Mouse (Mus musculus) MN1 (cell line): ENCODE data around the gene Hbb-bs.
"Not testable (repeated sequence)": the region's sequence is repeated elsewhere in the genome, so short reads cannot be mapped to it uniquely, and the experiment has no call there.

Experiments used
- DNase-seq: peaks from one replicate; pipeline ENCODE4 v3.0.0-alpha.2; 2016; ENCODE audit warnings: low spot score

Hbb-bs gene

GRCm38 (mm10) chr7:103811223-103811845, 16.6 kb downstream of the Hbb-bs start:
- no peak for DNase-seq

- no peak for DNase-seq
Observed at GRCm38 (mm10) chr7:103810746-103811145, 17.1 kb downstream of the Hbb-bs start.

GRCm38 (mm10) chr7:103810296-103810695, 17.6 kb downstream of the Hbb-bs start:
- no peak for DNase-seq

GRCm38 (mm10) chr7:103809801-103810155, 18.1 kb downstream of the Hbb-bs start:
- no peak for DNase-seq

- no peak for DNase-seq
Observed at GRCm38 (mm10) chr7:103808971-103809800, 18.7 kb downstream of the Hbb-bs start.

GRCm38 (mm10) chr7:103808120-103808519, 19.8 kb downstream of the Hbb-bs start:
- not testable (repeated sequence) for DNase-seq

- DNase-seq = peak; percentile 50
Observed at GRCm38 (mm10) chr7:103806856-103807255, 21.0 kb downstream of the Hbb-bs start.

GRCm38 (mm10) chr7:103792669-103793388, 35.1 kb downstream of the Hbb-bs start:
- no peak for DNase-seq

- DNase-seq = no peak
Observed at GRCm38 (mm10) chr7:103791721-103792120, 36.2 kb downstream of the Hbb-bs start, which contains the start of gene Olfr67. Gene Olfr67, minus strand, starts transcription at chr7:103791821.

- no peak for DNase-seq
Observed at GRCm38 (mm10) chr7:103779598-103779997, 48.3 kb downstream of the Hbb-bs start, which contains the start of gene Olfr68. Gene Olfr68, minus strand, starts transcription at chr7:103779698.

- not testable (repeated sequence) for DNase-seq
Observed at GRCm38 (mm10) chr7:103777652-103778051, 50.2 kb downstream of the Hbb-bs start.
